Mouse (Mus musculus) cerebellum, adult 11 months (tissue): ENCODE data around the gene 3110082I17Rik.
A peak's percentile ranks its signal among the peaks of the same experiment; 100 is the strongest.
"Not testable (repeated sequence)": the region's sequence is repeated elsewhere in the genome, so short reads cannot be mapped to it uniquely, and the experiment has no call there.

Source experiments
- DNase-seq: peaks from one replicate; pipeline ENCODE4 v3.0.0; 2022

3110082I17Rik gene

GRCm38 (mm10) chr5:139347225-139347624 is 113.1 kb downstream of the 3110082I17Rik start:
- no peak for DNase-seq

- DNase-seq, result no peak
These were observed 115.0 kb downstream of the 3110082I17Rik start for GRCm38 (mm10) chr5:139345364-139345714.

GRCm38 (mm10) chr5:139344687-139345363 is 115.5 kb downstream of the 3110082I17Rik start:
- peak; percentile 90 for DNase-seq

GRCm38 (mm10) chr5:139344021-139344686 is 116.2 kb downstream of the 3110082I17Rik start:
- peak; percentile 70 for DNase-seq

GRCm38 (mm10) chr5:139338891-139339290 is 121.4 kb downstream of the 3110082I17Rik start:
- DNase-seq, result no peak

- peak; percentile 45 for DNase-seq
These were observed 121.9 kb downstream of the 3110082I17Rik start for GRCm38 (mm10) chr5:139338403-139338802.

GRCm38 (mm10) chr5:139337826-139338370 is 122.4 kb downstream of the 3110082I17Rik start:
- DNase-seq, result peak; percentile 81

GRCm38 (mm10) chr5:139335634-139336033 is 124.7 kb downstream of the 3110082I17Rik start:
- no peak for DNase-seq

GRCm38 (mm10) chr5:139334394-139334793 is 125.9 kb downstream of the 3110082I17Rik start:
- not testable (repeated sequence) for DNase-seq

- no peak for DNase-seq
These were observed 126.9 kb downstream of the 3110082I17Rik start for GRCm38 (mm10) chr5:139333301-139334013.

- DNase-seq, result no peak
These were observed 127.6 kb downstream of the 3110082I17Rik start for GRCm38 (mm10) chr5:139332590-139333272.

- DNase-seq, result peak; percentile 78
These were observed 128.6 kb downstream of the 3110082I17Rik start for GRCm38 (mm10) chr5:139331742-139332141.

GRCm38 (mm10) chr5:139330766-139331165 is 129.6 kb downstream of the 3110082I17Rik start:
- no peak for DNase-seq

GRCm38 (mm10) chr5:139327634-139328020 is 132.7 kb downstream of the 3110082I17Rik start:
- DNase-seq, result no peak

- DNase-seq, result no peak
These were observed 133.2 kb downstream of the 3110082I17Rik start for GRCm38 (mm10) chr5:139326986-139327633.

GRCm38 (mm10) chr5:139326111-139326696 is 134.1 kb downstream of the 3110082I17Rik start:
- peak; percentile 49 for DNase-seq

GRCm38 (mm10) chr5:139325395-139325966 is 134.8 kb downstream of the 3110082I17Rik start, which contains the start of gene Adap1:
TSS of gene Adap1 (minus strand) at chr5:139325622.
- peak; percentile 68 for DNase-seq

- DNase-seq, result peak; percentile 73
These were observed 135.5 kb downstream of the 3110082I17Rik start for GRCm38 (mm10) chr5:139324691-139325394.

- peak; percentile 57 for DNase-seq
These were observed 136.3 kb downstream of the 3110082I17Rik start for GRCm38 (mm10) chr5:139324045-139324491.

GRCm38 (mm10) chr5:139323260-139323924 is 136.9 kb downstream of the 3110082I17Rik start:
- DNase-seq, result peak; percentile 65
